ENCODE assay signal across 8 mouse cellular contexts in genomic region chr11:88973776-88974701, GRCm38 (mm10). TPM values are rescaled to one million over a fixed set of nuclear protein-coding genes. Genes with fewer than 3 reads are reported as not detected.
A peak's percentile ranks its signal among the peaks of the same experiment; 100 is the strongest.
DNase-seq lines count a peak whose midpoint lies in the region; ATAC-seq and TF ChIP-seq lines count a peak whose summit lies in the region.

No protein-coding gene starts in this region.

- peak overlapping the region; percentile 86 for H3K4me3 ChIP-seq in E14TG2a.4 (replicated peaks; ENCODE audit: low read length)
- H3K4me3 ChIP-seq in forebrain, embryonic 12.5 days (replicated peaks): peak overlapping the region; percentile 66
- peak overlapping the region; percentile 84 for H3K4me3 ChIP-seq in liver, postnatal 0 days (ENCODE audit: low read depth, low read length)
- peak overlapping the region; percentile 64 for H3K4me3 ChIP-seq in neural tube, embryonic 14.5 days (ENCODE audit: low read depth, low read length)

- peaks cover 16% of the 10 kb centered on the region for H3K36me3 ChIP-seq in E14TG2a.4 (ENCODE audit: insufficient read depth, low read length)
- no peaks in the 10 kb centered on the region for H3K36me3 ChIP-seq in forebrain, embryonic 12.5 days (replicated peaks)
- H3K36me3 ChIP-seq in liver, postnatal 0 days (replicated peaks; ENCODE audit: insufficient read depth, low read length): no peaks in the 10 kb centered on the region
- no peaks in the 10 kb centered on the region for H3K36me3 ChIP-seq in neural tube, embryonic 14.5 days (ENCODE audit: control insufficient read depth, insufficient read depth, low read length)

- H3K4me2 ChIP-seq in forebrain, embryonic 12.5 days: peak overlapping the region; percentile 69
- H3K4me2 ChIP-seq in liver, postnatal 0 days (ENCODE audit: low read depth, low read length): peak overlapping the region; percentile 87
- peak overlapping the region; percentile 65 for H3K4me2 ChIP-seq in neural tube, embryonic 14.5 days (ENCODE audit: low read depth, low read length)

- TF ChIP-seq CTCF in E14TG2a.4 (conservative IDR thresholded peaks at IDR 0.05; ENCODE audit: low read length): no peak
- peak; percentile 89 for TF ChIP-seq CTCF in liver, postnatal 0 days (IDR thresholded peaks at IDR 0.05; ENCODE audit: low read depth)

- H3K27me3 ChIP-seq in E14TG2a.4 (ENCODE audit: insufficient read depth, low read length): no peaks in the 10 kb centered on the region
- no peaks in the 10 kb centered on the region for H3K27me3 ChIP-seq in forebrain, embryonic 12.5 days
- no peaks in the 10 kb centered on the region for H3K27me3 ChIP-seq in liver, postnatal 0 days (ENCODE audit: insufficient read depth, low read length)
- no peaks in the 10 kb centered on the region for H3K27me3 ChIP-seq in neural tube, embryonic 14.5 days (ENCODE audit: control insufficient read depth, insufficient read depth, low read length)

- peak; percentile 82 for DNase-seq in c-Kit-positive CD71-positive TER-119-positive erythroid progenitor cells, embryonic 14.5 days (ENCODE audit: low spot score)
- peak; percentile 94 to 95 for DNase-seq in heart, postnatal 10 days
- peak; percentile 81 for DNase-seq in large intestine, adult 2 months (ENCODE audit: low read depth, low spot score)
- DNase-seq in liver, postnatal 0 days: peak; percentile 92
- DNase-seq in testis, postnatal 10 days (ENCODE audit: low spot score): peak; percentile 94

- peak overlapping the region; percentile 89 for H3K27ac ChIP-seq in forebrain, embryonic 12.5 days
- peak overlapping the region; percentile 59 for H3K27ac ChIP-seq in liver, postnatal 0 days (ENCODE audit: low read depth)
- H3K27ac ChIP-seq in neural tube, embryonic 14.5 days (ENCODE audit: low read depth, low read length): peak overlapping the region; percentile 93

- H3K9me3 ChIP-seq in E14TG2a.4 (ENCODE audit: low read length): no peaks in the 10 kb centered on the region
- no peaks in the 10 kb centered on the region for H3K9me3 ChIP-seq in forebrain, embryonic 12.5 days
- no peaks in the 10 kb centered on the region for H3K9me3 ChIP-seq in liver, postnatal 0 days (ENCODE audit: low read length)
- H3K9me3 ChIP-seq in neural tube, embryonic 14.5 days (ENCODE audit: control insufficient read depth, low read length): no peaks in the 10 kb centered on the region

- peak; percentile 85 for ATAC-seq in forebrain, embryonic 12.5 days (ENCODE audit: low FRiP score)
- ATAC-seq in liver, postnatal 0 days: peak; percentile 95
- ATAC-seq in neural tube, embryonic 14.5 days (ENCODE audit: low read depth): peak; percentile 91

- intact Hi-C loops in heart, postnatal 10 days (cut with DNase I): no loop called here

- WGBS in forebrain, embryonic 12.5 days: 2% methylated on average over 61 of the region's 62 CpGs
- 1% methylated on average over 62 of the region's 62 CpGs for WGBS in large intestine, adult 2 months
- 2% methylated on average over 60 of the region's 62 CpGs for WGBS in liver, postnatal 0 days (ENCODE audit: insufficient replicate concordance)
- WGBS in neural tube, embryonic 14.5 days: 2% methylated on average over 60 of the region's 62 CpGs

- H3K4me1 ChIP-seq in E14TG2a.4 (replicated peaks; ENCODE audit: low read depth, low read length): peaks cover 51% of the 10 kb centered on the region
- peaks cover 14% of the 10 kb centered on the region for H3K4me1 ChIP-seq in forebrain, embryonic 12.5 days
- peaks cover 6% of the 10 kb centered on the region for H3K4me1 ChIP-seq in liver, postnatal 0 days (ENCODE audit: insufficient read depth)
- H3K4me1 ChIP-seq in neural tube, embryonic 14.5 days (ENCODE audit: control insufficient read depth, insufficient read depth, low read length): peaks cover 2% of the 10 kb centered on the region; the same call in 1 of the 2 replicates

- TF ChIP-seq EP300 in liver, postnatal 0 days (IDR thresholded peaks at IDR 0.05; ENCODE audit: low read depth): no peak

- H3K9ac ChIP-seq in forebrain, embryonic 12.5 days: peak overlapping the region; percentile 76
- H3K9ac ChIP-seq in liver, postnatal 0 days (replicated peaks): peak overlapping the region; percentile 81
- peak overlapping the region; percentile 67 for H3K9ac ChIP-seq in neural tube, embryonic 14.5 days (replicated peaks; ENCODE audit: low read depth, low read length)

RNA-seq across cellular contexts. Expression of gene Coil, which starts 4.0 kb away (rescaled TPM):
- 30.3 and 31.5 TPM in 2 replicates for polyA plus RNA-seq in forebrain, embryonic 12.5 days (2016; fragmentation: Nextera tagmentation; extraction: Ambion mirVana)
- total RNA-seq in heart, postnatal 10 days (2021): 1 to 10 TPM; 6.0 to 7.5 TPM
- polyA plus RNA-seq in large intestine, adult 2 months (2012; rRNA removed): 2.5 and 4.0 TPM in 2 replicates
- polyA plus RNA-seq in liver, postnatal 0 days (2015; fragmentation: Nextera tagmentation; extraction: Ambion mirVana): 2.6 and 2.7 TPM in 2 replicates
- polyA plus RNA-seq in neural tube, embryonic 14.5 days (2014; fragmentation: Nextera tagmentation; extraction: Ambion mirVana): 17.0 TPM in 2 replicates

RNA-seq across cellular contexts. Expression of gene Elobl, which starts 7.3 kb away (rescaled TPM):
- polyA plus RNA-seq in forebrain, embryonic 12.5 days (2016; fragmentation: Nextera tagmentation; extraction: Ambion mirVana): not detected in 2 replicates
- not detected for total RNA-seq in heart, postnatal 10 days (2021)
- polyA plus RNA-seq in large intestine, adult 2 months (2012; rRNA removed): 0.69 and 0.99 TPM in 2 replicates
- not detected in 2 replicates for polyA plus RNA-seq in liver, postnatal 0 days (2015; fragmentation: Nextera tagmentation; extraction: Ambion mirVana)
- polyA plus RNA-seq in neural tube, embryonic 14.5 days (2014; fragmentation: Nextera tagmentation; extraction: Ambion mirVana): not detected in 2 replicates

RNA-seq across cellular contexts. Expression of gene Scpep1, which starts 18.8 kb away (rescaled TPM):
- 47.3 and 49.7 TPM in 2 replicates for polyA plus RNA-seq in forebrain, embryonic 12.5 days (2016; fragmentation: Nextera tagmentation; extraction: Ambion mirVana)
- total RNA-seq in heart, postnatal 10 days (2021): 10 to 100 TPM; 34.2 to 34.6 TPM
- 46.2 and 56.2 TPM in 2 replicates for polyA plus RNA-seq in large intestine, adult 2 months (2012; rRNA removed)
- 35.3 and 38.9 TPM in 2 replicates for polyA plus RNA-seq in liver, postnatal 0 days (2015; fragmentation: Nextera tagmentation; extraction: Ambion mirVana)
- 23.7 and 28.0 TPM in 2 replicates for polyA plus RNA-seq in neural tube, embryonic 14.5 days (2014; fragmentation: Nextera tagmentation; extraction: Ambion mirVana)

RNA-seq across cellular contexts. Expression of gene Trim25, which starts 25.1 kb away (rescaled TPM):
- polyA plus RNA-seq in forebrain, embryonic 12.5 days (2016; fragmentation: Nextera tagmentation; extraction: Ambion mirVana): 2.3 and 3.7 TPM in 2 replicates
- total RNA-seq in heart, postnatal 10 days (2021): 10 to 100 TPM; 32.9 to 33.3 TPM
- polyA plus RNA-seq in large intestine, adult 2 months (2012; rRNA removed): 21.9 and 53.6 TPM in 2 replicates
- polyA plus RNA-seq in liver, postnatal 0 days (2015; fragmentation: Nextera tagmentation; extraction: Ambion mirVana): 20.4 and 20.6 TPM in 2 replicates
- polyA plus RNA-seq in neural tube, embryonic 14.5 days (2014; fragmentation: Nextera tagmentation; extraction: Ambion mirVana): 3.3 and 4.7 TPM in 2 replicates

Comparison
In these comparisons a context has a peak if more than half of its experiments do, and no peak if none do; other contexts are left out.
1. Peak in every context shown above with its lines: DNase-seq, ATAC-seq, H3K4me3 ChIP-seq and H3K27ac ChIP-seq.